In the genomic region with DNA sequence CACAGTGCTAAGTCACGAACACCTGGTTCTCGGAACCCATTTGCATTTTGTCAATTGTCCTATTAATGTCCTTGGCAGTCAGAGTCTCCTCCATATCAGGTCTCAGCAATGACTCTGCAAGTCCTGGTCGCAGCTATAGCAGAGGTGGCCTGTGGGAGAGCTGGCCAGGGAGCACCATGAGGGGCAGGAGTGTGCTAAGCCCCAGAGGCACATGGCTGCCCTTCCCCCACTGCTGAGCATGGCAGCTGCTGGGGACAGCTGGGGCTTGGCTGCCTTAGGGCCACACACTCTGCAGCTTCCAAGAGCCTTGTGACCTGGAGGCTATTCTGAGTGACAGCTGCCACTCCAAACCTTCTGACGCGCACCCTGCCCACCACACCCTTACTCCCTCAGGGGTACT, we compare ENCODE assay signal across 8 mouse cellular contexts. TPM values are rescaled to one million over a fixed set of nuclear protein-coding genes. Genes with fewer than 3 reads are reported as not detected.
DNase-seq lines count a peak whose midpoint lies in the region; ATAC-seq and TF ChIP-seq lines count a peak whose summit lies in the region.

No protein-coding gene starts in this region.

- peaks cover 11% of the 10 kb centered on the region; the same call in 1 of the 2 replicates for H3K4me1 ChIP-seq in forebrain, embryonic 11.5 days (replicated peaks; ENCODE audit: control insufficient read depth, insufficient read depth, low read length)
- peaks cover 11% of the 10 kb centered on the region for H3K4me1 ChIP-seq in forebrain, postnatal 0 days (ENCODE audit: insufficient read depth)
- peaks cover 16% of the 10 kb centered on the region for H3K4me1 ChIP-seq in thymus, adult 2 months (replicated peaks; ENCODE audit: control insufficient read depth, insufficient read depth, low read length)
- peaks cover 22% of the 10 kb centered on the region for H3K4me1 ChIP-seq in limb, embryonic 10.5 days

- DNase-seq in forebrain, embryonic 11.5 days (ENCODE audit: low spot score), result peak; percentile 63
- no peak for DNase-seq in forebrain, postnatal 0 days
- peak; percentile 35 for DNase-seq in thymus, postnatal 4 days
- no peak for DNase-seq in thymus, adult 2 months
- DNase-seq in limb, embryonic 10.5 days (ENCODE audit: low spot score), result peak; percentile 39
- no peak for DNase-seq in right cerebral cortex, postnatal 14 days

- H3K36me3 ChIP-seq in forebrain, embryonic 11.5 days (ENCODE audit: control insufficient read depth, insufficient read depth, low read length), result no peaks in the 10 kb centered on the region
- no peaks in the 10 kb centered on the region for H3K36me3 ChIP-seq in forebrain, postnatal 0 days (ENCODE audit: insufficient read depth)
- no peaks in the 10 kb centered on the region for H3K36me3 ChIP-seq in thymus, adult 2 months (ENCODE audit: control insufficient read depth, insufficient read depth, low read length)
- H3K36me3 ChIP-seq in limb, embryonic 10.5 days, result no peaks in the 10 kb centered on the region

- WGBS in forebrain, embryonic 11.5 days, result 65% methylated on average over 5 of the region's 5 CpGs
- 55% methylated on average over 5 of the region's 5 CpGs for WGBS in forebrain, postnatal 0 days
- 88% methylated on average over 5 of the region's 5 CpGs for WGBS in thymus, adult 2 months
- 71% methylated on average over 5 of the region's 5 CpGs for WGBS in limb, embryonic 10.5 days

- no peaks in the 10 kb centered on the region for H3K27me3 ChIP-seq in forebrain, embryonic 11.5 days (ENCODE audit: control insufficient read depth, insufficient read depth, low read length)
- no peaks in the 10 kb centered on the region for H3K27me3 ChIP-seq in forebrain, postnatal 0 days (ENCODE audit: insufficient read depth, low read length)
- H3K27me3 ChIP-seq in thymus, adult 2 months (ENCODE audit: control insufficient read depth, insufficient read depth, low read length), result no peaks in the 10 kb centered on the region
- H3K27me3 ChIP-seq in limb, embryonic 10.5 days (ENCODE audit: low read depth, poor library complexity, severe bottlenecking), result peaks cover 11% of the 10 kb centered on the region; the same call in 1 of the 2 replicates

- ATAC-seq in forebrain, embryonic 11.5 days (replicated peaks; ENCODE audit: low FRiP score), result 0 out of 2 replicates have a peak, but pooled peaks have one; percentile 49
- no peak for ATAC-seq in forebrain, postnatal 0 days
- no peak for ATAC-seq in CD4-positive, CD25-positive, alpha-beta regulatory T cell, adult 4 months
- ATAC-seq in activated CD4-positive, CD25-positive, alpha-beta regulatory T cell, adult 4 months, result no peak

- H3K9ac ChIP-seq in forebrain, embryonic 11.5 days (ENCODE audit: low read length), result no peak overlapping the region
- no peak overlapping the region for H3K9ac ChIP-seq in forebrain, postnatal 0 days

- TF ChIP-seq POLR2A in thymus, adult 2 months (IDR thresholded peaks at IDR 0.05; ENCODE audit: control insufficient read depth, extremely low read depth, insufficient read depth, low read length, poor library complexity), result no peak

- peaks cover 7% of the 10 kb centered on the region; the same call in 1 of the 2 replicates for H3K9me3 ChIP-seq in forebrain, embryonic 11.5 days (ENCODE audit: control insufficient read depth, low read length)
- H3K9me3 ChIP-seq in forebrain, postnatal 0 days (ENCODE audit: low read length), result no peaks in the 10 kb centered on the region
- H3K9me3 ChIP-seq in limb, embryonic 10.5 days (replicated peaks), result 0 out of 2 replicates have a peak, but pooled peaks cover 4% of the 10 kb centered on the region

- H3K4me3 ChIP-seq in forebrain, embryonic 11.5 days (ENCODE audit: low read depth, low read length), result no peak overlapping the region
- no peak overlapping the region for H3K4me3 ChIP-seq in forebrain, postnatal 0 days (ENCODE audit: low read depth, low read length)
- H3K4me3 ChIP-seq in thymus, adult 2 months (ENCODE audit: control insufficient read depth, insufficient read depth, low read length), result no peak overlapping the region
- no peak overlapping the region for H3K4me3 ChIP-seq in limb, embryonic 10.5 days

- H3K27ac ChIP-seq in forebrain, embryonic 11.5 days (ENCODE audit: low read depth, low read length), result no peak overlapping the region
- H3K27ac ChIP-seq in forebrain, postnatal 0 days (ENCODE audit: low read depth, low read length), result no peak overlapping the region
- no peak overlapping the region for H3K27ac ChIP-seq in thymus, adult 2 months (ENCODE audit: control insufficient read depth, insufficient read depth, low read length)
- no peak overlapping the region; the same call in 1 of the 2 replicates for H3K27ac ChIP-seq in limb, embryonic 10.5 days

- TF ChIP-seq CTCF in forebrain, postnatal 0 days (IDR thresholded peaks at IDR 0.05; ENCODE audit: low read depth), result no peak
- TF ChIP-seq CTCF in thymus, adult 2 months (IDR thresholded peaks at IDR 0.05; ENCODE audit: borderline replicate concordance, control insufficient read depth, extremely low read depth, insufficient read depth, low read length, poor library complexity), result no peak

- no peak overlapping the region for H3K4me2 ChIP-seq in forebrain, embryonic 11.5 days (ENCODE audit: low read depth, low read length, severe bottlenecking)
- H3K4me2 ChIP-seq in forebrain, postnatal 0 days (ENCODE audit: low read depth), result no peak overlapping the region

RNA-seq across cellular contexts. Expression of gene Fam120a, which starts 52.3 kb away (rescaled TPM):
- 20.4 and 22.5 TPM in 2 replicates for polyA plus RNA-seq in forebrain, embryonic 11.5 days (2014; fragmentation: Nextera tagmentation; extraction: Ambion mirVana)
- 45.2 and 59.0 TPM in 2 replicates for total RNA-seq in forebrain, postnatal 0 days (2014; rRNA removed)
- 7.1 and 9.5 TPM in 2 replicates for polyA plus RNA-seq in forebrain, postnatal 0 days (2015; fragmentation: Nextera tagmentation; extraction: Ambion mirVana)
- 120 and 142 TPM in 2 replicates for polyA plus RNA-seq in thymus, adult 2 months (2012; rRNA removed)
- 15.3 and 16.7 TPM in 2 replicates for polyA plus RNA-seq in limb, embryonic 10.5 days (2016; fragmentation: Nextera tagmentation; extraction: Ambion mirVana)
- 10 to 100 TPM; 21.1 to 34.3 TPM for polyA plus RNA-seq in CD4-positive, CD25-positive, alpha-beta regulatory T cell, adult 4 months (2017; shearing (Covaris generic))
- polyA plus RNA-seq in activated CD4-positive, CD25-positive, alpha-beta regulatory T cell, adult 4 months (2017; shearing (Covaris generic)), result 10 to 100 TPM; 34.4 to 37.0 TPM

Comparison
In these comparisons a context has a peak if more than half of its experiments do, and no peak if none do; other contexts are left out.
1. DNase-seq: peak in forebrain, embryonic 11.5 days (single experiment), thymus, postnatal 4 days (single experiment) and limb, embryonic 10.5 days (single experiment); none in forebrain, postnatal 0 days (single experiment), thymus, adult 2 months (single experiment) and right cerebral cortex, postnatal 14 days (single experiment).